Mouse (Mus musculus): ENCODE measurements around the gene 5730522E02Rik.

- TF ChIP-seq CTCF (IDR thresholded peaks at IDR 0.05; ENCODE audit: extremely low read depth, insufficient read depth, low read length) (no peak), POLR2A (IDR thresholded peaks at IDR 0.05; ENCODE audit: extremely low read depth, insufficient read depth, low read length) (no peak)
These were observed 458.1 kb downstream of the 5730522E02Rik start for GRCm38 (mm10) chr11:25752418-25752817.
